Mouse (Mus musculus) bone marrow, adult 2 months (tissue): ENCODE data around the gene Myo10.

Experiments used
- CTCF ChIP-seq: fragments of 200-500 bp; IDR thresholded peaks from 2 replicates; pipeline ENCODE4 v1.5.1; 2011; ENCODE audit warnings: low read length, control low read depth; ENCODE audit not compliant: control insufficient read depth, insufficient read depth
- POLR2A ChIP-seq: fragments of 200-500 bp; IDR thresholded peaks from 2 replicates; pipeline ENCODE4 v1.6.1; 2011; ENCODE audit warnings: low read depth, mild to moderate bottlenecking, control low read depth, low read length, borderline replicate concordance; ENCODE audit not compliant: control insufficient read depth

DNA sequence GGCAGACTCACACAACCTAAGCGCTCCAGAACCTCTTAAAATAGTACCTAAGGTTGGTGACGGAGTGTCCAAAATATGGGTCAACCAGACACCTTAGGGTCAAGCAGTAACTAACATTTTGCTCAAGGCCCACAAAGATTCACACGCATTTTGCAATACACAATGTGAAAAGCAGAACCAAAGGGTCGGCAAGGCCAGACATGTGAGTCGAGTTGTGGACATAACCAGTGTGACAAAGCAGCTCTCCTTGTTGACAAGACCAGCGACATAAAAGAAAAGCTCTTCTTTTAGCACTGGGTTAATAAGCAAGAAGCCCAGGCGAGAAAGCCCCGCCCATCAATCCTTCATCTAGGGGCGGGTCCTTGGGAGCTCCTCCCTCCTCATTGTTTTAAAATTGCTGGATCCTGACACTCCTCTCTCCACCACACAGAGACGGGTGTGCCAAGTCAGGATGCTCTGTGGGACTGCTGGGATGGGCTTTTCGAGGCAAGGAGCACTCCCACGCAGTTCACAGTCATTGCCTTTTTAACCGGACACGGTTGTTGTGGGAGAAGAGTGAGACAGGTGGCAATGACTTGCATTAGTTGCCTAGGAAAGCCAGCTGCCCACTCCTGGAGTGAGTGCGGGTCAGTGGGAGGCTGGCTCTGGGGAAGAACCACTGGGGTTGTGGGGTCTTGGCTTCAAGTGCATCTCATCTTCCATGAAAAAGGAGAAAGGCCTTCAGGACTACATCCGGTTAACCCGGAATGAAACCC is 212.8 kb downstream of the Myo10 start:
- TF ChIP-seq POLR2A: no peak
- TF ChIP-seq CTCF: no peak
